Mouse (Mus musculus): ENCODE data around the gene Podxl2. TPM values are rescaled to one million over a fixed set of nuclear protein-coding genes. Genes with fewer than 3 reads are reported as not detected.

Podxl2 gene
- polyA plus RNA-seq, 1 experiment = 7.7 TPM

- 78% methylated on average over 14 of the region's 14 CpGs for whole genome bisulfite sequencing
- Histone ChIP-seq H3K4me3 (ENCODE audit: extremely low read depth, insufficient read depth, insufficient read length) (no peak overlapping the region), H3K4me1 (ENCODE audit: control insufficient read depth, insufficient read depth, insufficient read length) (no peaks in the 10 kb centered on the region), H3K27ac (ENCODE audit: insufficient read depth, low read length) (no peak overlapping the region), H3K27me3 (ENCODE audit: control insufficient read depth, insufficient read depth, low read length) (no peaks in the 10 kb centered on the region), H3K36me3 (ENCODE audit: control insufficient read depth, insufficient read depth, low read length) (no peaks in the 10 kb centered on the region)
- TF ChIP-seq CTCF (IDR thresholded peaks at IDR 0.05; ENCODE audit: extremely low read depth, insufficient read depth, insufficient read length, insufficient replicate concordance) (no peak), POLR2A (IDR thresholded peaks at IDR 0.05; ENCODE audit: low read depth, low read length) (no peak)
- no peak for DNase-seq (ENCODE audit: low read depth in 1 of 2, low spot score in 2 of 2)
These were observed 80.3 kb downstream of the Podxl2 start for GRCm38 (mm10) chr6:88794561-88794971.

DNA sequence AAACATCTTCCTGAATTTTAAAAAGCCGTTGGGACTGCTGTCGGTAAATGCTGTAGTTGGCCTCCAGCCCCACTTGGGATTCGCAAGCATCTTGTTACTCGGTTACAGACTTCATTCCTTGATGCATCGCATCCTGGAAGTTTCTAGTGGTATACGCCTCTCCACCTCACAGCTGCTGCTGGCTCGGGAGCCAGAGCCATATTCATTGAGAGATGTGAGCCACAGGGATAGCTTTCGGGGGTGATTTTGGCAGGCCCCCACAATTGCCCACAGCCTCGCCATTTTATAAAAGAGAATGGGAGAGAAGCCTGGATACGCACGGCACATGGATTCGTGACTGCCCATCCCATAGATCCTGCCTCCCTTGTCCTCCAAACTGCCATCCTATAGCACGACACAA lies 81.0 kb downstream of the Podxl2 start:
- H3K4me3 ChIP-seq (ENCODE audit: extremely low read depth, insufficient read depth, insufficient read length) = no peak overlapping the region
- H3K27me3 ChIP-seq (ENCODE audit: control insufficient read depth, insufficient read depth, low read length) = no peaks in the 10 kb centered on the region
- H3K27ac ChIP-seq (ENCODE audit: insufficient read depth, low read length) = no peak overlapping the region
- no peak for DNase-seq (ENCODE audit: low read depth in 1 of 2, low spot score in 2 of 2)
- no peaks in the 10 kb centered on the region for H3K36me3 ChIP-seq (ENCODE audit: control insufficient read depth, insufficient read depth, low read length)
- no peaks in the 10 kb centered on the region for H3K4me1 ChIP-seq (ENCODE audit: control insufficient read depth, insufficient read depth, insufficient read length)
- 97% methylated on average over 13 of the region's 13 CpGs for WGBS
- no peak for TF ChIP-seq CTCF (IDR thresholded peaks at IDR 0.05; ENCODE audit: extremely low read depth, insufficient read depth, insufficient read length, insufficient replicate concordance)
- TF ChIP-seq POLR2A (IDR thresholded peaks at IDR 0.05; ENCODE audit: low read depth, low read length) = no peak

DNA sequence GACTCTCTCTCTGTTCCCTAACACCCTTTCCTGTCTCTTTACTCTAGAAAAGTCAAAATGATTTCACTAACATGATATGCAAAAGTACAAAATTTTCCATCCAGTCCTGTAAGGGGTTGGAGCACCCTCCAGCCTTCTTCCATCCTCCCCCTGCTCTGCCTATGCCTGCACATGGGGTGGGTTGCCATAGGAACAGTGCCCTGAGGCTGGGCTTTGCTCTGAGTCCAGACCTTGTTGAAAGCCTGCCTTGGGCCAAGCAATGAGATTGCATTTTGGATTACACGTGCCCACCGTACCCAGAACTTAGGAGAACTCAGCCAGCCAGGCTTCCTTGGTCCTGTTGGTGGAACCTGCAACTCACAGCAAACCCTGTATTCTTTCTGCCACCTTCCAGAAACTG lies 81.6 kb downstream of the Podxl2 start:
- Histone ChIP-seq H3K27me3 (ENCODE audit: control insufficient read depth, insufficient read depth, low read length) (no peaks in the 10 kb centered on the region), H3K4me1 (ENCODE audit: control insufficient read depth, insufficient read depth, insufficient read length) (no peaks in the 10 kb centered on the region), H3K36me3 (ENCODE audit: control insufficient read depth, insufficient read depth, low read length) (no peaks in the 10 kb centered on the region), H3K27ac (ENCODE audit: insufficient read depth, low read length) (no peak overlapping the region), H3K4me3 (ENCODE audit: extremely low read depth, insufficient read depth, insufficient read length) (no peak overlapping the region)
- no peak for TF ChIP-seq POLR2A (IDR thresholded peaks at IDR 0.05; ENCODE audit: low read depth, low read length)
- no peak for TF ChIP-seq CTCF (IDR thresholded peaks at IDR 0.05; ENCODE audit: extremely low read depth, insufficient read depth, insufficient read length, insufficient replicate concordance)
- no peak for DNase-seq (ENCODE audit: low read depth in 1 of 2, low spot score in 2 of 2)
- 57% methylated on average over 2 of the region's 2 CpGs for WGBS

Other genes with a start within 250 kb of the Podxl2 start
- 0.07 and 0.19 TPM in 2 replicates for gene Kbtbd12, start 237.1 kb downstream of the Podxl2 start, polyA plus RNA-seq (2012; rRNA removed)
- gene Mgll, start 150.6 kb downstream of the Podxl2 start, polyA plus RNA-seq (2012; rRNA removed) = 43.1 and 44.9 TPM in 2 replicates
- gene Abtb1, start 33.1 kb downstream of the Podxl2 start, polyA plus RNA-seq (2012; rRNA removed) = 80.8 and 103 TPM in 2 replicates
- 40.3 and 57.7 TPM in 2 replicates for gene Mcm2, start 23.7 kb upstream of the Podxl2 start, polyA plus RNA-seq (2012; rRNA removed)
- 154 and 163 TPM in 2 replicates for gene Tpra1, start 27.2 kb upstream of the Podxl2 start, polyA plus RNA-seq (2012; rRNA removed)

All from spleen, adult 2 months (tissue).